Mouse (Mus musculus) limb, embryonic 14.5 days (tissue): ENCODE results near the gene Esrrg. TPM values are rescaled to one million over a fixed set of nuclear protein-coding genes. Genes with fewer than 3 reads are reported as not detected.

ENCODE experiments used
- ATAC-seq: fragments of 200-750 bp; cut with Nextera tagmentation; 2 replicates; pipeline ENCODE4 v1.8.0; 2017; ENCODE audit warnings: low read depth, moderate number of reproducible peaks, moderate TSS enrichment; ENCODE audit not compliant: low FRiP score
- DNase-seq: peaks from one replicate; pipeline ENCODE4 v3.0.0-alpha.2; 2015; ENCODE audit warnings: low spot score
- H3K27ac ChIP-seq: fragments of 300-500 bp; sonication (generic); replicated peaks from 2 replicates; pipeline ENCODE4 v1.5.1; 2014; ENCODE audit warnings: low read depth, mild to moderate bottlenecking, low read length, moderate library complexity, mixed read lengths
- H3K27me3 ChIP-seq: fragments of 300-500 bp; sonication (generic); 2 replicates; pipeline ENCODE4 v1.6.1; 2014; ENCODE audit warnings: low read length, mixed read lengths; ENCODE audit not compliant: control insufficient read depth, insufficient read depth
- H3K36me3 ChIP-seq: fragments of 300-500 bp; sonication (generic); 2 replicates; pipeline ENCODE4 v1.6.1; 2014; ENCODE audit warnings: mild to moderate bottlenecking, low read length, moderate library complexity, mixed read lengths; ENCODE audit not compliant: control insufficient read depth, insufficient read depth
- H3K4me1 ChIP-seq: fragments of 300-500 bp; sonication (generic); 2 replicates; pipeline ENCODE4 v1.6.1; 2014; ENCODE audit warnings: antibody characterized with exemption, low read length, mixed read lengths; ENCODE audit not compliant: control insufficient read depth, insufficient read depth
- H3K4me2 ChIP-seq: fragments of 300-500 bp; sonication (generic); replicated peaks from 2 replicates; pipeline ENCODE4 v1.6.1; 2014; ENCODE audit warnings: low read depth, mild to moderate bottlenecking, low read length, moderate library complexity; ENCODE audit not compliant: severe bottlenecking
- H3K4me3 ChIP-seq: fragments of 300-500 bp; sonication (generic); replicated peaks from 2 replicates; pipeline ENCODE4 v1.5.1; 2014; ENCODE audit warnings: low read length
- H3K9ac ChIP-seq: fragments of 300-500 bp; sonication (generic); 2 replicates; pipeline ENCODE4 v1.6.1; 2014; ENCODE audit warnings: mild to moderate bottlenecking, low read depth, low read length, moderate library complexity; ENCODE audit not compliant: severe bottlenecking
- H3K9me3 ChIP-seq: fragments of 300-500 bp; sonication (generic); 2 replicates; pipeline ENCODE4 v1.6.1; 2016; ENCODE audit warnings: low read length; ENCODE audit not compliant: control insufficient read depth
- POLR2A ChIP-seq: fragments of 200-500 bp; IDR thresholded peaks from 2 replicates; pipeline ENCODE4 v1.8.0; 2012; ENCODE audit warnings: inconsistent platforms, mild to moderate bottlenecking, moderate library complexity, borderline replicate concordance; ENCODE audit not compliant: insufficient read depth, insufficient read length; ENCODE audit errors: extremely low read depth
- WGBS: fragments of 180-500 bp; shearing (Covaris S2); extraction: QIAGEN DNeasy Blood & Tissue Kit; methylation state at CpG from one replicate; pipeline ENCODE4 v1.1.7; 2014; 5-methylcytosine and 5-hydroxymethylcytosine counted together
- polyA plus RNA-seq, 2 experiments: library from polyadenylated mRNA; depleted of rRNA in 1 of 2; stranded (reverse) in 1 of 2; unstranded in 1 of 2; fragments of >200 nt; fragmentation: Nextera tagmentation in 1 of 2; extraction: Ambion mirVana in 1 of 2; gene quantifications; 2 replicates each; pipeline versions ENCODE4 v1.2.1 to v1.2.3; 2012 to 2014

The Esrrg gene
- polyA plus RNA-seq, 2 experiments: 1.1 to 1.5 TPM

DNA sequence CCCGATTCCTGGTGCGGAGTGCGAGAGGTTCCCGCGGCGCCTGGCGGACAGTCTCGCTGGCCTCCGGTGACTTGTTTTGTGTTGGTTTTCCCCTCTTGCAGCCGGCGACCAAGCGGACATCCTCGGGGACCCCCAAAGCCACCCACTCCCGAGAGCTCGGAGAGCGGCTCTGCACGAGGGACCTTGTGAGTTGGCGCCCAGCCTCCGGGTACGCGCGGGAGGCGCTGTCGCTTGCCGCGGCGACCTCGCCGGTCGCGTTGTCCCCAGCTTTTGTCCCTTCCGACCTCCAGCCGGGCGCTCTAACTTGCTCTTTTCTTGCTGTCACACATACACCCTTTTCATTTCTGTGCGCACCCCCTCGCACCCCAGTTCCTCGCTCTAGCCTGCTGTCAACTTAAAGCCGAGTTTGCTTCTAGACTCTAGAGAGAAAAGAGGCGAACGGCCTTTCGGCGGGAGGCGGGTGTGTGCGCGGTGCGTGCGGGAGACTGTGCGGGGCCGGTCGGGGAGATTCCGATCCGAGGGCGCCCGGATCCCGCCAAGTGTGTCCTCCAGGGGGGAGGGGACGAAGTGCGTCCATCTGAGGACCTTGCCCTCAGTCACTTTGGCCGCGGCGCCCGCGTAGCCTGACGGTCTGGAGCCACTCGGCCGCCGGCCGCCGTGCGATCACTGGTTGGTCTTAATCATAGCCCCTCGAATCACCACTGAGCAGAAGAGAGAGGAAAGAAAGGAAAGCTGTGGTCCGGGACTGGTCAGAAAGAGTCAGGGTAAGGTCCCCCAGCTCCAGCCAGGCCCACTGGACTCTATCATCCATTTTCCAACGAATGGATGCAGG is 646 bp downstream of the Esrrg start:
- WGBS: under 1% methylated on average over 71 of the region's 72 CpGs
- no peak for DNase-seq
- Histone ChIP-seq H3K27me3 (peaks cover 78% of the 10 kb centered on the region), H3K4me1 (peaks cover 22% of the 10 kb centered on the region), H3K36me3 (no peaks in the 10 kb centered on the region), H3K9me3 (no peaks in the 10 kb centered on the region), H3K9ac (peak overlapping the region; percentile 36; the same call in 1 of the 2 replicates), H3K27ac (no peak overlapping the region), H3K4me2 (peak overlapping the region; percentile 87), H3K4me3 (peak overlapping the region; percentile 45)
- peak; percentile 28; the same call in 1 of the 2 replicates for ATAC-seq
- TF ChIP-seq POLR2A: no peak

DNA sequence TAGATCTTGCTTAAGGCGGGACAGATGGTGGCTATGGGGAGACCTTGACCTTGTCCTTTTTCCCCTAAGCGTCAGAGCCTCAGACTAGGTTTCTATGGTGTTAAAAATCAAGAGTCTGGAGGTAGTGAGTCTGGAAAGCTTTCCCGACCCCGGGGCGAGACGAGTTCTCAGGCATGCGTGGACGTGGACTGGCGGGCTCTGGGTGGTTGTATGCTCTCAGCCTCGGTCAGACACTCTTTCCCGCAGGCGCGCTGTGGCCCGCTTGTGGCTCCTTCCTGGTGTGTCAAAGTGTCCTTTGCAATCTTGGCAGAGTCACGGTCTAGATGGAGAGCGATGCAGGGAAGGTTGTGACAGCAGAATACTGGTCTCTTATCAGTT is 1.3 kb downstream of the Esrrg start:
- Histone ChIP-seq H3K36me3 (no peaks in the 10 kb centered on the region), H3K27ac (no peak overlapping the region), H3K9ac (0 out of 2 replicates have a peak overlapping the region, but pooled peaks have one; percentile 36), H3K4me3 (peak overlapping the region; percentile 45), H3K9me3 (no peaks in the 10 kb centered on the region), H3K4me2 (peak overlapping the region; percentile 87), H3K4me1 (peaks cover 20% of the 10 kb centered on the region), H3K27me3 (peaks cover 72% of the 10 kb centered on the region)
- ATAC-seq: no peak
- WGBS: 2% methylated on average over 16 of the region's 16 CpGs
- no peak for TF ChIP-seq POLR2A
- no peak for DNase-seq

GRCm38 (mm10) chr1:187610336-187610948 is 1.9 kb downstream of the Esrrg start:
- DNase-seq: no peak
- WGBS: 37% methylated on average over 9 of the region's 9 CpGs
- Histone ChIP-seq H3K4me1 (peaks cover 15% of the 10 kb centered on the region; the same call in 1 of the 2 replicates), H3K36me3 (no peaks in the 10 kb centered on the region), H3K9ac (no peak overlapping the region), H3K27ac (no peak overlapping the region), H3K9me3 (no peaks in the 10 kb centered on the region), H3K4me2 (peak overlapping the region; percentile 87), H3K4me3 (no peak overlapping the region), H3K27me3 (peaks cover 66% of the 10 kb centered on the region)
- no peak for ATAC-seq
- TF ChIP-seq POLR2A: no peak

DNA sequence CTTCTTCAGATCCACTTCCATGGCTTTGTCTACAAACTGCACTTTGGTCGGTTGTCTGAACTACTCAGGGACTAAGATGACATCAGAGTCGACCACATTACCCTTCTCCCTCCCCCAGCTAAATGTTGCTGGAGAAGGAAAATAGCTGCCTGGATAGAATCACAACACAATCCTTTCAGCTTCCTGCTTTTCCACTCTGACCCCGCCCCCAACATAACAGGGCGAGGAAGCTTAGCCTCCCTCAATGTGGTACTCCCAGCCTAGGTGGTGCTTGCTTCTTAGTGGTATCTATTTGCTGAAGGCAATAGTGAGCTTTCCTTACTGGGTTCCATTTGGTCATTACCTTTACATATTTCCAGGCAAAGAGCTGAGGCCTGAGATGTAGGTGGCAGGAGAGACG is 3.3 kb downstream of the Esrrg start:
- no peak for TF ChIP-seq POLR2A
- H3K4me1 ChIP-seq: peaks cover 15% of the 10 kb centered on the region; the same call in 1 of the 2 replicates
- no peak for ATAC-seq
- H3K9me3 ChIP-seq: no peaks in the 10 kb centered on the region
- 44% methylated on average over 5 of the region's 5 CpGs for WGBS
- H3K4me3 ChIP-seq: no peak overlapping the region
- H3K4me2 ChIP-seq: no peak overlapping the region
- H3K27me3 ChIP-seq: peaks cover 51% of the 10 kb centered on the region
- H3K9ac ChIP-seq: no peak overlapping the region
- H3K27ac ChIP-seq: no peak overlapping the region
- no peaks in the 10 kb centered on the region for H3K36me3 ChIP-seq
- DNase-seq: no peak

DNA sequence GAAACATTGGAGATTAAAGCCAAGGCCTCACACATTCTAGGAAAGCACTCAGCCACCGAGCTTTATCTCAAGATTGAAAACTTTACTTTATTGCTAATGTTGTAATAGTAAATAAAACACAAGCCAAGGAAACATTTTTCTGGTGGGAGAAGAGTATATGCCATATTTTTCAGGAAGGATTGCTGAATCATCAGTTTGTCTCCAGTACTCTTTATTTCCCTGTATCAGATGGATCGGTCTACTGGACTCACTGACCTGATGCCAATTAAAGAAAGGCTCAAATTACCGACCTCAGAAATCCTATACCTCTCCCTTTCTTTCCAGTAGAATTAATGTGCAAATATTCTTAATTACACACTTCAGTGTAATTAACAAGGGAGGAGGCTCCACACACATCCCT is 4.7 kb downstream of the Esrrg start:
- no peaks in the 10 kb centered on the region for H3K9me3 ChIP-seq

More for the DNA sequence above, 4.7 kb downstream of the Esrrg start:
- no peak for TF ChIP-seq POLR2A
- H3K4me1 ChIP-seq: peaks cover 15% of the 10 kb centered on the region; the same call in 1 of the 2 replicates
- peaks cover 37% of the 10 kb centered on the region for H3K27me3 ChIP-seq
- H3K36me3 ChIP-seq: no peaks in the 10 kb centered on the region
- no peak for ATAC-seq
- H3K4me3 ChIP-seq: no peak overlapping the region
- DNase-seq: no peak
- H3K4me2 ChIP-seq: no peak overlapping the region
- H3K9ac ChIP-seq: no peak overlapping the region
- H3K27ac ChIP-seq: no peak overlapping the region
- WGBS: 53% methylated on average over 3 of the region's 3 CpGs
